Mouse (Mus musculus): ENCODE measurements around the gene AI837181.

Gene AI837181

GRCm38 (mm10) chr19:5414534-5414957 is 10.4 kb upstream of the AI837181 start:
- no peak for DNase-seq (ENCODE audit: low spot score)

GRCm38 (mm10) chr19:5418750-5419466 is 6.0 kb upstream of the AI837181 start:
- no peak for DNase-seq (ENCODE audit: low spot score)

GRCm38 (mm10) chr19:5419630-5420029 is 5.3 kb upstream of the AI837181 start:
- DNase-seq (ENCODE audit: low spot score) = no peak

- no peak for DNase-seq (ENCODE audit: low spot score)
Measured at GRCm38 (mm10) chr19:5420579-5420978, 4.4 kb upstream of the AI837181 start.

- DNase-seq (ENCODE audit: low spot score) = no peak
Measured at GRCm38 (mm10) chr19:5421784-5422183, 3.2 kb upstream of the AI837181 start.

GRCm38 (mm10) chr19:5422267-5422666 is 2.7 kb upstream of the AI837181 start:
- DNase-seq (ENCODE audit: low spot score) = no peak

- no peak for DNase-seq (ENCODE audit: low spot score)
Measured at GRCm38 (mm10) chr19:5422895-5423443, 2.0 kb upstream of the AI837181 start.

- DNase-seq (ENCODE audit: low spot score) = no peak
Measured at GRCm38 (mm10) chr19:5423561-5423960, 1.4 kb upstream of the AI837181 start.

GRCm38 (mm10) chr19:5424092-5424781 is 707 bp upstream of the AI837181 start:
- DNase-seq (ENCODE audit: low spot score) = peak; percentile 73

- DNase-seq (ENCODE audit: low spot score) = no peak
Measured at GRCm38 (mm10) chr19:5425906-5426565, 1.1 kb downstream of the AI837181 start.

GRCm38 (mm10) chr19:5426640-5427290 is 1.8 kb downstream of the AI837181 start:
- DNase-seq (ENCODE audit: low spot score) = no peak

GRCm38 (mm10) chr19:5428083-5428482 is 3.1 kb downstream of the AI837181 start:
- peak; percentile 75 for DNase-seq (ENCODE audit: low spot score)

GRCm38 (mm10) chr19:5429219-5429618 is 4.3 kb downstream of the AI837181 start:
- no peak for DNase-seq (ENCODE audit: low spot score)

GRCm38 (mm10) chr19:5429806-5430205 is 4.9 kb downstream of the AI837181 start:
- no peak for DNase-seq (ENCODE audit: low spot score)

GRCm38 (mm10) chr19:5430408-5430807 is 5.5 kb downstream of the AI837181 start:
- DNase-seq (ENCODE audit: low spot score) = no peak

GRCm38 (mm10) chr19:5431911-5432464 is 7.0 kb downstream of the AI837181 start:
- no peak for DNase-seq (ENCODE audit: low spot score)

GRCm38 (mm10) chr19:5432992-5433852 is 8.3 kb downstream of the AI837181 start:
- peak; percentile 48 for DNase-seq (ENCODE audit: low spot score)

- no peak for DNase-seq (ENCODE audit: low spot score)
Measured at GRCm38 (mm10) chr19:5433951-5434350, 9.0 kb downstream of the AI837181 start.

GRCm38 (mm10) chr19:5444371-5444908 is 19.5 kb downstream of the AI837181 start:
- no peak for DNase-seq (ENCODE audit: low spot score)

GRCm38 (mm10) chr19:5444954-5445353 is 20.0 kb downstream of the AI837181 start:
- DNase-seq (ENCODE audit: low spot score) = no peak

GRCm38 (mm10) chr19:5445747-5446146 is 20.8 kb downstream of the AI837181 start:
- no peak for DNase-seq (ENCODE audit: low spot score)

Measured in retina, embryonic 14.5 days (tissue).